Mouse (Mus musculus): ENCODE measurements at regions not wholly inside any gene's neighbourhood (a gene's known extent, or its start where the extent isn't known, plus 50 kb on each side); places are given as distances from the start of the nearest gene placed in this dataset.

DNA sequence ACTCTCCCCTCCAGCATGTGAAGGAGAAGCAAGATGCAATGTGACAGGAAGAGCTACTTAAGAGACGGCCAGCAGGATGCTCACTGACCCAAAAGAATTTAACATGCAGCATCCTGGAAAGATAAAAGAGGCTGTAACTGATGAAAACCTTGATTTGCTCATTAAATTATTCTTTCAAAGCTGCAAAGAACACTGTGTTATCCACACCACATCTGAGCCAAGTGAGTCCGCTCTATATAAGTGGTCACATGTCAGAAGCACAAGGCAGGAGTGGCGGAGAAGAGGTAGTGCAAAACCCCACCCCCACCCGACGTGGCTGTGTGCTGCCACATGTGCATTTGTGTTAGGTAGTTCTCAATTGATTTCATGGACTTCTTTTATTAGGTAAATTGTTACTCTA, 176.0 kb upstream of the Tac1 start:
- no peak for TF ChIP-seq CTCF (IDR thresholded peaks at IDR 0.05; ENCODE audit: control insufficient read depth, insufficient read depth, insufficient replicate concordance, low read depth, low read length)
- TF ChIP-seq POLR2A (IDR thresholded peaks at IDR 0.05; ENCODE audit: control insufficient read depth, low read depth, low read length) = no peak

All from testis, adult 2 months (tissue).